Mouse (Mus musculus) ES-Bruce4 (cell line): ENCODE measurements around the gene Gatad2a.

Experiments used
- CTCF ChIP-seq: IDR thresholded peaks from one replicate; pipeline ENCODE4 v1.8.1; 2011; ENCODE audit warnings: low read depth, low read length
- POLR2A ChIP-seq: IDR thresholded peaks from one replicate; pipeline ENCODE4 v1.8.1; 2011; ENCODE audit warnings: low read length; ENCODE audit not compliant: insufficient read depth

DNA sequence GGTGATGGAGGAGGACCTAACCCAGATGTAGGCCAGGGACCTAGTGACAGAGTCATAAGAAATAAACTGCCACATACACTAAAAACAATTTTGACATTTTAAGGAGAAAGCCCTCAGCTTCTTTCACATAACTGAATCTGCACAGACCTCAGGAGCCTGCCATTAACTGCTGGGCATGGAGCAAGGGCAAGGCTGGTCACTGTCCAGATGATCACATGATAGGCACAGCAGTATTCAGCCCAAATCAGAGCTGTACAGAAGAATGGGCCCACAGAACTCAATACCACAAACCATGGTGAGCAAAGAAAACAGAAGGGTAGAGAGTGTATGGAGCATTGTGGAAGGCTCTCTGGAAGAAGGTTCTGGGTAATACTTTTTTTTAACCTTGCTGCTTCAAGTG lies 69.3 kb downstream of the Gatad2a start:
- TF ChIP-seq POLR2A (no peak), CTCF (no peak)
